In genomic region chr5:96222964-96223363, GRCm38 (mm10) we compare ENCODE assay signal across 30 mouse cellular contexts.
"Had no signal": no experiment of that assay in that cellular context is flagged by ENCODE, and none has a peak within 500 bp of the region (broad histone marks: within the 10 kb centered on the region; RNA-seq: fewer than 3 reads in every experiment).

No protein-coding gene starts in this region.

- H3K9ac ChIP-seq: heart, embryonic 12.5 days; heart, embryonic 13.5 days; heart, embryonic 15.5 days; hindbrain, embryonic 12.5 days; hindbrain, embryonic 13.5 days; hindbrain, embryonic 14.5 days; hindbrain, embryonic 15.5 days; intestine, embryonic 15.5 days; kidney, embryonic 15.5 days had no signal

- H3K36me3 ChIP-seq: intestine, embryonic 15.5 days had no signal

- H3K4me3 ChIP-seq: heart, embryonic 10.5 days; heart, embryonic 12.5 days; heart, embryonic 13.5 days; heart, embryonic 15.5 days; hindbrain, embryonic 10.5 days; hindbrain, embryonic 12.5 days; hindbrain, embryonic 13.5 days; hindbrain, embryonic 15.5 days; intestine, embryonic 15.5 days; kidney, embryonic 15.5 days; left cerebral cortex, adult 2 months had no signal

- H3K9me3 ChIP-seq: heart, embryonic 10.5 days; heart, embryonic 12.5 days; heart, embryonic 13.5 days; heart, embryonic 15.5 days; hindbrain, embryonic 10.5 days; hindbrain, embryonic 12.5 days; hindbrain, embryonic 13.5 days; hindbrain, embryonic 15.5 days; intestine, embryonic 15.5 days; kidney, embryonic 15.5 days had no signal

- H3K4me2 ChIP-seq: heart, embryonic 11.5 days; heart, embryonic 12.5 days; heart, embryonic 13.5 days; heart, embryonic 15.5 days; hindbrain, embryonic 12.5 days; hindbrain, embryonic 13.5 days; hindbrain, embryonic 14.5 days; hindbrain, embryonic 15.5 days; intestine, embryonic 15.5 days; kidney, embryonic 15.5 days had no signal

- H3K27ac ChIP-seq: heart, embryonic 10.5 days; heart, embryonic 13.5 days; heart, embryonic 15.5 days; hindbrain, embryonic 10.5 days; hindbrain, embryonic 12.5 days; hindbrain, embryonic 14.5 days; hindbrain, embryonic 15.5 days; hindbrain, postnatal 0 days; intestine, embryonic 15.5 days; kidney, embryonic 15.5 days; kidney, postnatal 0 days; left cerebral cortex, adult 2 months had no signal

- DNase-seq: heart, postnatal 10 days; heart, postnatal 14 days; heart, postnatal 36 days; heart, postnatal 4 days; kidney, adult 11 months; kidney, adult 18-20 months; kidney, adult 2 months; kidney, adult 8-10 months; kidney, adult 9 months; kidney, postnatal 10 days; kidney, postnatal 14 days; kidney, postnatal 25 days; kidney, postnatal 36 days; kidney, postnatal 4 days; layer of hippocampus, postnatal 36 days had no signal

- H3K4me1 ChIP-seq: hindbrain, embryonic 10.5 days; hindbrain, embryonic 12.5 days had no signal

- H3K27me3 ChIP-seq: heart, embryonic 12.5 days; heart, embryonic 13.5 days; heart, embryonic 15.5 days; hindbrain, embryonic 12.5 days; hindbrain, embryonic 13.5 days; hindbrain, embryonic 15.5 days; intestine, embryonic 15.5 days; kidney, embryonic 15.5 days had no signal
